Mouse (Mus musculus): Measurements from ENCODE around the gene Zyx. TPM values are rescaled to one million over a fixed set of nuclear protein-coding genes. Genes with fewer than 3 reads are reported as not detected.

Gene Zyx
- polyA plus RNA-seq, 1 experiment from 2014 or later, result 117 TPM

DNA sequence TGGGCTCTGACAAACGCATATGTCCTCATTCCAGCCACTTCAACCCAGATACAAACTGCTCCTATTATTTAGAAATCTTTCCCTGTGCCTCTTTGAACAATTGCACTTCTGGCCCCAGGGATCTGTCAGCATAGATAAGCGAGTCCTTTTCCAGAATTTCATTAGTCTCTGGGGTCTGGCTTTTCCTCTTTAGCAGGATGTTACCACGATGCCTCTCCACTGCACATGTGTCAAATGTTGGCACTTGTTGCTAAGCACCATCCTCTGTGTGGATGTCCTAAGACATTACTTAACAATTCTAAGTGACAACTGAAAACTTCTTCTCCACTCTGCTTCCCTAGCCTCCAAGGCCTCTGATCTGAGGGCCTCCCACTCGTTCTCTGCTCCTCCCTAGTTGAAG lies 26.6 kb downstream of the Zyx start:
- 39% methylated on average over 4 of the region's 4 CpGs for WGBS
- H3K9ac ChIP-seq (replicated peaks; ENCODE audit: low read depth, low read length), result no peak overlapping the region
- no peak overlapping the region for H3K27ac ChIP-seq (ENCODE audit: low read length)
- no peak overlapping the region for H3K4me3 ChIP-seq (ENCODE audit: low read depth, low read length)
- H3K9me3 ChIP-seq (ENCODE audit: control insufficient read depth, low read depth, low read length), result no peaks in the 10 kb centered on the region
- no peak for ATAC-seq (ENCODE audit: insufficient number of reproducible peaks, insufficient read depth, low FRiP score, low read depth)
- H3K4me2 ChIP-seq (replicated peaks; ENCODE audit: low read depth, low read length), result no peak overlapping the region
- H3K36me3 ChIP-seq (ENCODE audit: control insufficient read depth, insufficient read depth, low read length), result no peaks in the 10 kb centered on the region
- no peaks in the 10 kb centered on the region for H3K27me3 ChIP-seq (ENCODE audit: control insufficient read depth, insufficient read depth, low read length)
- peaks cover 24% of the 10 kb centered on the region for H3K4me1 ChIP-seq (ENCODE audit: control insufficient read depth, insufficient read depth, low read length)

GRCm38 (mm10) chr6:42376504-42377019 lies 27.1 kb downstream of the Zyx start:
- no peaks in the 10 kb centered on the region for H3K36me3 ChIP-seq (ENCODE audit: control insufficient read depth, insufficient read depth, low read length)
- WGBS, result 75% methylated on average over 6 of the region's 6 CpGs

DNA sequence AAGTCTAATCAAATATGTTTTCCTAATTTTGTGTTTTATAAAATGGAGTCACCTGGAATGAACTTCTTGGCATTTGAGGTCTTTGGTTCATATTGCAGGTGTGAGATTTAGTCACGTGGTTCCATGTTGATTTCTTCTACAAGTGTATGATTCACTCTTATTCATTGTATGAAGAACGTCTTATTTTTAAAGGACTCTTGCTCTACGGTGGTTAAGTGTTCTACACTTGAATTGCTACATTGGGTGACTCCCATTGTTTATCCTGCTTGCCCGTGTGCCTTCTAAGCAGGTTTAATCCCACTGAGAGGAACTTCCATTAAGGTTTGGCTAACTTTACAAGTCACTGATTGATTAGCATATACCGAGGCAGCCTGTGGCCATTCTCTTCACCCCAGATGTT lies 27.9 kb downstream of the Zyx start:
- no peak for ATAC-seq (ENCODE audit: insufficient number of reproducible peaks, insufficient read depth, low FRiP score, low read depth)
- Histone ChIP-seq H3K27ac (ENCODE audit: low read length) (no peak overlapping the region), H3K9me3 (ENCODE audit: control insufficient read depth, low read depth, low read length) (no peaks in the 10 kb centered on the region), H3K36me3 (ENCODE audit: control insufficient read depth, insufficient read depth, low read length) (no peaks in the 10 kb centered on the region), H3K9ac (replicated peaks; ENCODE audit: low read depth, low read length) (no peak overlapping the region), H3K27me3 (ENCODE audit: control insufficient read depth, insufficient read depth, low read length) (no peaks in the 10 kb centered on the region), H3K4me3 (ENCODE audit: low read depth, low read length) (no peak overlapping the region), H3K4me1 (ENCODE audit: control insufficient read depth, insufficient read depth, low read length) (peaks cover 13% of the 10 kb centered on the region), H3K4me2 (replicated peaks; ENCODE audit: low read depth, low read length) (no peak overlapping the region)
- 63% methylated on average over 5 of the region's 5 CpGs for WGBS

More at GRCm38 (mm10) chr6:42376504-42377019, 27.1 kb downstream of the Zyx start:
- Histone ChIP-seq H3K4me1 (ENCODE audit: control insufficient read depth, insufficient read depth, low read length) (peaks cover 20% of the 10 kb centered on the region), H3K9ac (replicated peaks; ENCODE audit: low read depth, low read length) (no peak overlapping the region), H3K27ac (ENCODE audit: low read length) (no peak overlapping the region), H3K4me3 (ENCODE audit: low read depth, low read length) (no peak overlapping the region), H3K9me3 (ENCODE audit: control insufficient read depth, low read depth, low read length) (no peaks in the 10 kb centered on the region), H3K27me3 (ENCODE audit: control insufficient read depth, insufficient read depth, low read length) (no peaks in the 10 kb centered on the region), H3K4me2 (replicated peaks; ENCODE audit: low read depth, low read length) (no peak overlapping the region)
- no peak for ATAC-seq (ENCODE audit: insufficient number of reproducible peaks, insufficient read depth, low FRiP score, low read depth)

GRCm38 (mm10) chr6:42379551-42379950 lies 30.1 kb downstream of the Zyx start:
- H3K4me1 ChIP-seq (ENCODE audit: control insufficient read depth, insufficient read depth, low read length), result no peaks in the 10 kb centered on the region
- H3K4me3 ChIP-seq (ENCODE audit: low read depth, low read length), result no peak overlapping the region
- H3K4me2 ChIP-seq (replicated peaks; ENCODE audit: low read depth, low read length), result no peak overlapping the region
- no peak overlapping the region for H3K27ac ChIP-seq (ENCODE audit: low read length)
- no peak overlapping the region for H3K9ac ChIP-seq (replicated peaks; ENCODE audit: low read depth, low read length)
- 68% methylated on average over 3 of the region's 3 CpGs for WGBS
- H3K36me3 ChIP-seq (ENCODE audit: control insufficient read depth, insufficient read depth, low read length), result no peaks in the 10 kb centered on the region
- ATAC-seq (ENCODE audit: insufficient number of reproducible peaks, insufficient read depth, low FRiP score, low read depth), result no peak
- no peaks in the 10 kb centered on the region for H3K27me3 ChIP-seq (ENCODE audit: control insufficient read depth, insufficient read depth, low read length)
- H3K9me3 ChIP-seq (ENCODE audit: control insufficient read depth, low read depth, low read length), result no peaks in the 10 kb centered on the region

- Histone ChIP-seq H3K4me2 (replicated peaks; ENCODE audit: low read depth, low read length) (no peak overlapping the region), H3K9ac (replicated peaks; ENCODE audit: low read depth, low read length) (no peak overlapping the region), H3K9me3 (ENCODE audit: control insufficient read depth, low read depth, low read length) (no peaks in the 10 kb centered on the region), H3K4me3 (ENCODE audit: low read depth, low read length) (no peak overlapping the region), H3K4me1 (ENCODE audit: control insufficient read depth, insufficient read depth, low read length) (no peaks in the 10 kb centered on the region), H3K27me3 (ENCODE audit: control insufficient read depth, insufficient read depth, low read length) (no peaks in the 10 kb centered on the region), H3K36me3 (ENCODE audit: control insufficient read depth, insufficient read depth, low read length) (no peaks in the 10 kb centered on the region), H3K27ac (ENCODE audit: low read length) (no peak overlapping the region)
- 25% methylated on average over 8 of the region's 8 CpGs for WGBS
- ATAC-seq (ENCODE audit: insufficient number of reproducible peaks, insufficient read depth, low FRiP score, low read depth), result no peak
Measured at GRCm38 (mm10) chr6:42380416-42381144, 31.1 kb downstream of the Zyx start.

DNA sequence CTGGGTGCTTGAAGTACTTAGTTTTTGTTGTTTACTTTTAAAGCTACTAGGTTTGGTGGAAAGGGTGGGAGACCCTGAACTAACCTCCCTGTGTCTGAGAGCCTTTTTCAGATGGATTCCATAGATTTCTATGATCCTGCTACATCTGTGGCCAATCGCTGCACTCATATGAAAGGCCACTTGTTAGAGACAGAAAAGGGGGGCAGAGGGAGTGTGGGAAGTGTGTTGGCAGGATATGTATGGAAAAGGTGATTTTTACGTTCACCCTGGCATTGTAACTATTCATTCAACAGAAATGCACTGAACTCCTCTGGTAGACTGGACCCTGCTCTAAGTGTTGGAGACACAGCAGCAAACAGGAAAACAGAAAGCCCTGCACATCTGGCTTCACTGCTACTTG lies 31.8 kb downstream of the Zyx start:
- no peak overlapping the region for H3K4me2 ChIP-seq (replicated peaks; ENCODE audit: low read depth, low read length)
- no peaks in the 10 kb centered on the region for H3K36me3 ChIP-seq (ENCODE audit: control insufficient read depth, insufficient read depth, low read length)
- H3K27me3 ChIP-seq (ENCODE audit: control insufficient read depth, insufficient read depth, low read length), result no peaks in the 10 kb centered on the region
- ATAC-seq (ENCODE audit: insufficient number of reproducible peaks, insufficient read depth, low FRiP score, low read depth), result no peak
- no peak overlapping the region for H3K27ac ChIP-seq (ENCODE audit: low read length)
- no peak overlapping the region for H3K9ac ChIP-seq (replicated peaks; ENCODE audit: low read depth, low read length)
- H3K9me3 ChIP-seq (ENCODE audit: control insufficient read depth, low read depth, low read length), result no peaks in the 10 kb centered on the region
- H3K4me3 ChIP-seq (ENCODE audit: low read depth, low read length), result no peak overlapping the region
- no peaks in the 10 kb centered on the region for H3K4me1 ChIP-seq (ENCODE audit: control insufficient read depth, insufficient read depth, low read length)
- WGBS, result 70% methylated on average over 2 of the region's 2 CpGs

- Histone ChIP-seq H3K4me3 (ENCODE audit: low read depth, low read length) (no peak overlapping the region), H3K4me2 (replicated peaks; ENCODE audit: low read depth, low read length) (no peak overlapping the region), H3K4me1 (ENCODE audit: control insufficient read depth, insufficient read depth, low read length) (no peaks in the 10 kb centered on the region), H3K27me3 (ENCODE audit: control insufficient read depth, insufficient read depth, low read length) (no peaks in the 10 kb centered on the region), H3K36me3 (ENCODE audit: control insufficient read depth, insufficient read depth, low read length) (no peaks in the 10 kb centered on the region), H3K27ac (ENCODE audit: low read length) (no peak overlapping the region; the same call in 1 of the 2 replicates), H3K9me3 (ENCODE audit: control insufficient read depth, low read depth, low read length) (no peaks in the 10 kb centered on the region), H3K9ac (replicated peaks; ENCODE audit: low read depth, low read length) (no peak overlapping the region)
- 30% methylated on average over 9 of the region's 9 CpGs for WGBS
- ATAC-seq (ENCODE audit: insufficient number of reproducible peaks, insufficient read depth, low FRiP score, low read depth), result no peak
Measured at GRCm38 (mm10) chr6:42381916-42382381, 32.5 kb downstream of the Zyx start.

DNA sequence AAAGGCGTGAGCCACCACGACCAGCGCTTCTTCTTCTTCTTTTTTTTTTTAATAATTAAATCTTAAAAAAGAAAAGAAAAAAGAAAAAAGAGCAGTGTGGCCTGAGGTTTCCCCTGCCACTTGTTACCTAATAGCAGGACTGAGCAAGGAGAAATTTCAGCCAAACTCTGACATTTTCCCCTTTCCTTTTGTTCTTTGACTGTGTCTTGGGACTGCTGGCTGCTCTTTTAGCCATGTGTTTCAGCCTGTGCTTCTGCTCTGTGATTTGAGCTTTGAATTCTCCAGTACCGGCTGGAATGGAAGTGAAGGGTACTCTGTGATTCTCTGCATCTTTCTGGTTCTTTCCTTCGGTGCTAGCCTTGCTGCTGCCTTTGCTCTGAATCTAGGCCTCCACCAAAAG lies 33.9 kb downstream of the Zyx start:
- H3K36me3 ChIP-seq (ENCODE audit: control insufficient read depth, insufficient read depth, low read length), result no peaks in the 10 kb centered on the region
- H3K27me3 ChIP-seq (ENCODE audit: control insufficient read depth, insufficient read depth, low read length), result no peaks in the 10 kb centered on the region
- H3K4me3 ChIP-seq (ENCODE audit: low read depth, low read length), result no peak overlapping the region
- H3K9me3 ChIP-seq (ENCODE audit: control insufficient read depth, low read depth, low read length), result no peaks in the 10 kb centered on the region
- no peak overlapping the region for H3K27ac ChIP-seq (ENCODE audit: low read length)
- H3K4me1 ChIP-seq (ENCODE audit: control insufficient read depth, insufficient read depth, low read length), result no peaks in the 10 kb centered on the region
- no peak overlapping the region for H3K4me2 ChIP-seq (replicated peaks; ENCODE audit: low read depth, low read length)
- ATAC-seq (ENCODE audit: insufficient number of reproducible peaks, insufficient read depth, low FRiP score, low read depth), result no peak
- H3K9ac ChIP-seq (replicated peaks; ENCODE audit: low read depth, low read length), result no peak overlapping the region
- 91% methylated on average over 5 of the region's 5 CpGs for WGBS

GRCm38 (mm10) chr6:42385635-42386034 lies 36.2 kb downstream of the Zyx start:
- Histone ChIP-seq H3K4me1 (ENCODE audit: control insufficient read depth, insufficient read depth, low read length) (no peaks in the 10 kb centered on the region), H3K27me3 (ENCODE audit: control insufficient read depth, insufficient read depth, low read length) (no peaks in the 10 kb centered on the region), H3K9me3 (ENCODE audit: control insufficient read depth, low read depth, low read length) (no peaks in the 10 kb centered on the region), H3K4me2 (replicated peaks; ENCODE audit: low read depth, low read length) (no peak overlapping the region), H3K36me3 (ENCODE audit: control insufficient read depth, insufficient read depth, low read length) (no peaks in the 10 kb centered on the region), H3K27ac (ENCODE audit: low read length) (no peak overlapping the region), H3K4me3 (ENCODE audit: low read depth, low read length) (no peak overlapping the region), H3K9ac (replicated peaks; ENCODE audit: low read depth, low read length) (no peak overlapping the region)
- ATAC-seq (ENCODE audit: insufficient number of reproducible peaks, insufficient read depth, low FRiP score, low read depth), result no peak
- 68% methylated on average over 4 of the region's 4 CpGs for WGBS

Measured in stomach, embryonic 14.5 days (tissue).